Mouse (Mus musculus) layer of hippocampus, postnatal 36 days (tissue): ENCODE data around the gene Fam161b. TPM values are rescaled to one million over a fixed set of nuclear protein-coding genes. Genes with fewer than 3 reads are reported as not detected.
"Not testable (repeated sequence)": the region's sequence is repeated elsewhere in the genome, so short reads cannot be mapped to it uniquely, and the experiment has no call there.

Experiments
- DNase-seq, 2 experiments: peaks; one replicate each; pipeline ENCODE4 v3.0.0; 2022
- total RNA-seq, 2 experiments: library from RNA; stranded (reverse); gene quantifications; 2 replicates each; pipeline ENCODE4 v1.2.3; 2021

Fam161b gene
- total RNA-seq, 2 experiments from 2014 or later = 11.1 to 12.1 TPM

DNA sequence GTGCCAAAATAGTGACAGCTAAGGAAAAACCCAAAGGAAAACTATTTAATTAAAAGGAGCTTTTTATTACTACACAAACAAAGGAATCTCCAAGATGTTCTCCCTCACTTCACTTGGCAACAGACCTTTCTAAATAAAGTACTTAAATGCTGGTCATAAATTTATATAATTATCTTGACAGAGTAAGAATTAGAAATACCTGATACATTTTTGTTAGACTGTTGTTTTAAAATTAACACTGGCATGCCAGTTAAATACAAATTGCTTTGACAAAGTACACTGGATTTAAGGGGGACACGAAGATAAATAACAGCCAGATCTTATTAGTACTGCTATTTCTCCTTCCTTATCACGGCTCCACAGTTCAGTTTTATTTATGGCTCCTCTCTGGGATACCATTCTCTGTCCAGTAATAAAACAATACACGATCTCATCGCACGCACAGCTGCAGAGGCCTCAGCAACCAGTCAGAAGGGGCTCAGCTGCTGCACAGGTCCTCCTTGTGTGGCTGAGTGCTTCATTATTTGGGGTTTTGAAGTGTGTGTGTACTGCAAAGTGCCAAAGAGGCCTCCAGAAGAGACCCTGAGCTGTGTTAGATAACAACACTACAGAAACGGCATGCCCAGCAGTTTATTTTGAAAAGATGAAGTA, 12.3 kb upstream of the Fam161b start:
- no peak for DNase-seq

DNA sequence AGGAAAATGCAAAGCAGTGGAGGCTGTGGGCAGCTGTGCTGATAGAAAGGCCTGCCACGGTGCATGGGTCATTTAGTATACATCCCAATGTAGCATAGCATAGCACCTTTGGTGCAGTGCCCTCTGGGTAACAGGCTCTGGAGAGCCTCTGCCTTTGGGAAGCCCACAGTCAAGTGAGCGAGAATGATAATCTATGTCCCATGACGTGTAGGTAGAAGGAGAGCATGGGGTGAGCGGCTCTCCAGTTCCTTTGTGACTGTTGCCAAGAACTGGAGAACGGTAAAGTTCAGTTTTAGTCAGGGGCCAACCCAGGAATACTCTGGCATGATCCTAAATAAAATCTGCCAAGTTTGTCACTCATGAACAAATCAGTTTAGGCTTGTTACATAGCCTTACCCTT, 10.0 kb upstream of the Fam161b start:
- no peak for DNase-seq

DNA sequence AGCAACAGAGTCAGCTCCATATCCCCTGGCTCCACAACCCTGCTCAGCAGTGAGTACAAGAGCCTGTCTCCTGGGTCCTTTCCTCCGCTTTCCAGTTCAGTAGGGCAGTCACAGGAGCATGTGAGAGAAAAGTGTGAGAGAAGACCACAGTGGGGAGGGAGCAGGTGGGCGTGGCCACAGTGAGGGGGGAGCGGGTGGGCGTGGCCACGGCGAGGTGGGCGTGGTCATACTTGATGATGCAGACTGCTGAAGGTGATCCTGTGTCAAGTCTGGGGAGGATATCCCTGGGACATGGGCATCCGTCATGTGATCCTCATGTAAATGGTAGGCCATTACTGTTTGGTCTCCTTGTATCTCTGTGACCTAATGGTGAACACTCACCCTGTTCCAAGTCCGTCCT, 5.3 kb upstream of the Fam161b start:
- no peak for DNase-seq

DNA sequence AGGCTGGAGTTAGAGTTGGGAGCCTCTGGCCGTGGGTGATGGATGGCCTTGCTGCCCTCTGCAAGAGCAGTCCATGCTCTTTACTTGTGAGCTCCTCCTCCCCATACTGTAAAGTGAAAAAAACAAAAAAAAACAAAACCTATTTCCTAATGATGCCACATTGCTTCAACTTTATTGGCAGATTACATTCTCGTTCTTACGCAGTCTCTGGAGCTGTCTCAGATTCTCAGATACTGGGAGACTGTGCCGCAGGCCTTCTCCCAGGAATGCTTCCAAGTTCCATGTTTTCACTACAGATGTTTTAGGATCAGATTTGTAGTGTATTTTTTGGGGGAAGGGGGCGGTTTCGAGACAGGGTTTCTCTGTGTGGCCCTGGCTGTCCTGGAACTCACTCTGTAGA, 3.5 kb upstream of the Fam161b start:
- DNase-seq = no peak

DNA sequence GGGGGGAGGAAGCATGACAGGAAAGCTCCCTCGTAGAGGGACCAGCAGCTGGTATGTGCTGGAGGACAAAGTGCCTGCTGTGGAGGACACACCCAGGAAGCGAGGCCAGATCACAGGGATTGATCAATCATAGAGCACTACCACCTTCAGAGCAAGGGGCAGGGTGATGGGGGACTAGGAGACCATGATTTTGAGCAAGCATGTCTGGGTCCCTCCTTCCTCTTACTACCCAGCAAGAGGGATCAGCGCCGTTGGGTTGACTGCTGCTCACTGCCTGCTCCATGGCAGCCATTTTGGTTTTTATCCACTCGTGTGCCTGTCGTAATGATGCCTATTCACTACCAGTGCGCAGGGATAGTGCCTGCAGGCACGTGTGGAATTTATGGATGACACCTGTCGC, 2.7 kb upstream of the Fam161b start:
- DNase-seq = no peak

DNA sequence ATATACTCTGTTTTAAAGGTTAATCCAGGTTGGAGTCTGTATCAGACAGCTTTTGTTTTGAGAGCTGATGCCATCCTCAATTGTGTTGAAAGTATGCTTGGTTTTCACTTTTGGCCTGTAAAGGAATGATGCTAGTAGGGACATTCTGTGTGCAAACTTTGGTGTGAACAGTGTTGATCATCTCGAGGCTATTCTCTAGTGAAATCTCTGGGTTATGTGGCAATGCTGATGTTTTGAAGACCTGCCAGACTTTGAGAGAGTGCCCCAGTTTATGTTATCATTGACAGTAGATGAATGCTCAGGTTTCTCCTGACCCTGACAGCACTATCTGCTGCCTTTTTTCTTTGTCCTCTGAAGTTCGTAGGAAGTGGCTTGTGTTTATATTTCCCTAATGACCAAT, 1.2 kb upstream of the Fam161b start:
- DNase-seq = no peak

DNA sequence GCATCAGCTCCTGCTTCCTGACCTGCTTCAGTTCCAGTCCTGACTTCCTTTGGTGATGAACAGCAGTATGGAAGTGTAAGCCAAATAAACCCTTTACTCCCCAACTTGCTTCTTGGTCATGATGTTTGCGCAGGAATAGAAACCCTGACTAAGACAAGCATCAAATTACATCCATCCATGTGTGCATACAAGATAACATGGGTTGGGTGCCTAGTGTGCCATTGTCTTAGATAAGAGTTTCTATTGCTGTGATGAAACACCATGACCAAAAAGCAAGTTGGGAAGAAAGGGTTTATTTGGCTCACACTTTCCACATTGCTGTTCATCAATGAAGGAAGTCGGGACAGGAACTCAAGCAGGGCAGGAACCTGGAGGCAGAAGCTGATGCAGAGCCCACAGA, 2.9 kb downstream of the Fam161b start:
- not testable (repeated sequence) for DNase-seq

DNA sequence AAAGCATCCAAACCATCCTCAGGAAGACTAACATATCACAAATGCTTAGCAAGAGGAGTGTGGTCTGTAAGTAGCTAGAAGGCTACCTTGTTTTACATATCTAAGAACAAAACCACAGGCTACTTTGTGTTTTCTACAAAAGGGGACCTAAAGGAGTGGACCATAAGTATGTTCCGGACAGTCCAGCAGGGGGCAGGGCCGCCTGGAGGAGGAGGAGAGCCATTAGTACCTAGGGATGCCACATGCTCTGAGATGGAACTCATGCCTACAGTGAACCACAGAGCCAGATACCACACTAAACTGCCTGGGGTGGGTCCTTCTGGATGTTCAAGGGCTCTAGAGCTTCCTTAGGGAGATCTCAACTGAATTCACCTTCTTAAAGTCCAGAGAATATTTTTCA, 14.4 kb downstream of the Fam161b start:
- no peak for DNase-seq

DNA sequence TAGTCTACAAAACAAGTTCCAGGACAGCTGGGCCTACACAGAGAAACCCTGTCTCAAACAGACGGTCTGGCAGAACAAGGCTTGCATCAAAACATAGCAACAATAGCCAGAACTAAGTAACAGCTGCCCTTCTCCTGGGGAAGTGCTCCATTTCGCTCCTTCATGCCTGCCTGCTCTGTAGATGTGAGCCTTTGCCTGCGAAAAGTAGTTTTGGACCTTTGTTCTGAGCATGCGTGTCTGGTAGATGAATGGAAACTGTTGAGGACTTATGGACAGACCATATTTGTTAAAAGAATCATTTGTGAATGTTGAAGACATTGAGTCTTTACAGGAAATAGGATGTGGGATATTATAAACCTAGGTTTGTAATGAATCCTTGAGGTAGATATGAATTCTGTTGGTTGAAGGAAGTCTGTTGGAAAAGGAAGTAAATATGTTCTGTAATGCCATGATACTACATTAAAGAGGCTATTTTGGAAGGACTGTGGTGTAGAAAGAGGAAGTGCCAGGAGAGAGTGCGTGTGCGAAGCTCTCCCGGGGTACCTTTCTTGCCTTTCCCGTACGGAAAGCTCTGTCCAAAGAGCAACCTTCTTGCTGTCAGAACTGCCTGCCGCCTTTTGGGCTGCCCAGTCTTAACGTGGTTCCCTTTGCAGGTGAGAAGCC, 24.5 kb downstream of the Fam161b start:
- DNase-seq = no peak

DNA sequence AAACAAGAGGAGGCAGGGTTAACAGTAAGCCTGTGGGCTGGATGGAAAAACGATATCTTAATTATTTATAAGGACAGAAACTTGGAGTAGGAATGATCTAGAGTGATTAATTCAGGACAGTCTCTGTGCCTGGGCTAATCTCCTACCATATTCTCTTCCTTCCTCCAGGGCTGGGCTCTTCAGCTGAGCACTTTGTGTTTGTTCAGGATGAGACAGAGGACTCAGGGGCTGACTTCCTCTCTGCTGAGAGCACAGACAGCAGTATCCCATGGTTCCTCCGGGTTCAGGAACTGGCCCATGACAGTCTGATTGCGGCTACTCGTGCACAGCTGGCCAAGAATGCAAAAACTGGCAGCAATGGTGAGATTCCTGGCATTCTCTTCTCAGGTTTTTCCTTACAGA, 34.5 kb downstream of the Fam161b start:
- DNase-seq = no peak

DNA sequence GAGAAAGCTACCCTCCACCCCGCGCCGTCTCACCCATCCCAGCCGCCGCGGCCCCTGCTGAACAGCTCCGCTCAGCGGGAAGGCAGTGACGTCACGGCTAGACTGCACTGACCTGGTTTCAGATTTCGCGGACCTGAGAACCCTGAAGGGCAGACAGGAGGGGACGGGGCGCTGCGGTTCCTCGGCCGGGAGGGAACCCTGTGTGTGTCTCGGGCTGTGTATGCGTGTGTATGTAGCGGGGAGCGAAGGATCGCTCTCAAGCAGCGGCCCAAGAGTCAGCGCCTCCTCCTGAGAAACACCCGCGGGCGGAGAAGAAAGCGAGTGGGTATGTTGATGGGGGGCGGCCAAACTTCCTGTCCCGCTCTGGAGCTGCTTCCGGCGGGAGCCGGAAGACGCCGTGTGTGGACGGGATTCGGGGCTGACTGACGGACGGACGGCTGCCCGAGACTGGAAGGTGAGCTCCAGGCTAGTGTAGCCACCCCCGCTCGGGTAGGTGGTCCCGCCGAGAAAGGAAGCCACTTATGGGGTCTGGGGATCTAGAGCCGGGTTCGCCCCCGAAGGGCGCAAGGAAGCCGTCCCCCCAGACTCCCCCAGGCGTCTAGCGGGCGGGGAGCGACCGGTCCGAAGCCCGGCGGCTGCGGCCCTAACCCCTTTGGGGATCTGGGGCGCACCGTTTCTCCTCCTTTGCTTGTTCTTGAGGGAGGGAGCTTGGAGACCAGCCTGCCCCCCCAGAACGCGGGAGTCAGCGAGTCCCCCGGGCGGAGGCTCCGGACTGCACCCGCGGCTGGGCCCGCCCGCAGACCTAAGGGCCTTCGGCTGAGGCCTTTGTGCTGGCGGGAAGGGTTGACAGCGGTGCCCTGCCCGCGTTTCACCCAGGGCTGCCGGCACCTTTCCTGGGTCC, 44.7 kb downstream of the Fam161b start, which contains the start of gene Zfp410:
Gene Zfp410, plus strand, starts transcription at position 132 of the 901 bp plus-strand sequence.
- DNase-seq = peak; percentile 79 to 81

DNA sequence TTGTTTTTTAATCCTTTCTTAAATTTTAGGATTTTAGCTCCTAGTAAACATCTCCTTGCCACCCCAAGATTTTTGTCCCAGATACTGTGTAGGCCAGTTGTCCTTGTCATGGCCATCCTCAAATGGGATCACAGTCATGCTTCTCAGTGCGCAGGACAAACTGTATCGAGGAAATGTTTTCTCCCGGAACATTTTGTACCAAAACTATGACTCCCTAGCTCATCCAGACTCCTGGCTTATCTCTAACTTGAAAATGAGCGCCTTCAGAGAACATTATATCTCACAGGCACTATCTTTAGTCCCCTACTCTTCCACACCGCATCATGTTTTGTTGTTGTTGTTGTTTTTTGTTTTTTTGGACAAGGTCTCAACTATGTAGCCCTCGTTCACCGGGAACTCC, 45.6 kb downstream of the Fam161b start:
- no peak for DNase-seq

DNA sequence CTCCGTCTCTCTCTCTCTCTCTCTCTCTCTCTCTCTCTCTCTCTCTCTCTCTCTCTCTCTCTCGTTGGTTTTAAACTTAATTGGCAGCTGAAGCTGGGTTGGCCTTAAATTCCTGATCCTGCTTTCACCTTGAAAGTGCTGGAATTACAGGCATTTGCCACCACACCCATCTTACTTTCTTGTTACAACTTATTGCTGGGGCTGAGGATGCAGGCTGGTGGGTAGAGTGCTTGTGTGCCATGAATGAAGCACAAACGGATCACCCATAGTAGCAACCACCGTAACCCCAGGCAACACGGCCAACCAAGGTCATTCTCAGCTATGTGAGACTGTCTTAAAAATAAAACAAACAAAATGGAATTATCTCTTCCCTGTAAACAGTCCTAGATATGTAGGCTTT, 50.3 kb downstream of the Fam161b start:
- no peak for DNase-seq

DNA sequence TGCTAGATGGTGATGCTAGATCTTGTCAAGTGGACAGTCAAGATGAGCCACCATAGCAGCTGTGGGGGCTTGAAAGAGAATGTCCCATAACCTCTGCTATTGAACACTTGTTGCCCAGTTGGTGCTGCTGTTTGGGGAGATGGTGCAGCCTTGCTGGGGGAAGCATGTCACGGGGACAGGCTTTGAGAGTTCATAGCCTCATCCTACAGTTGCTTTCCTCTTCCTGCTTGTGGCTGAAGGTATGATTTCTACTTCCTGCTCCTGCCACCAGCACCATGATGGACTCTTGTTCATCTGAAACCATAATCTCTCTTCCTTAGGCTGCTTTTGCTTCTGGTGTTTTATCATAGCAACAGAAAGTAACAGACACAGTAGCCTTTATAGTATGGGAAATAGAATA, 57.1 kb downstream of the Fam161b start:
- no peak for DNase-seq

DNA sequence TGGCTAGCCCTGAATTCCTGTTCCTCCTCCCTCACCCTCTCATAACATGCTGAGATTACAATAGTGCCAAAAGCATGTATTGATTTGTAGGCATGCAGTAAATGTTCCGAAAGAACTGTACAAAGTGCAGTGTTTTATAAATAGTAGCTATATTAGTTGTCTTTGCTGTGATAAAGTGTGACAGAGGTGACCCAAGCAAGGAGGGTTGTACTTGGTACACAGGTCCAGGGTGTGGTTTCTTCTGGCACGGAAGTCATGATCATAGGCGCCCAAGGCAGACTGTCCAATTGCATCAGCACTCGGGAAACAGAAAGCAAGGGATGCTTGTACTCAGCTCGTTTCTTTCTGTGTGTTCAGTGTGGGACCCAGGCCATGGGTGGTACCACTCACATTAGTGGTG, 57.5 kb downstream of the Fam161b start:
- DNase-seq = no peak

DNA sequence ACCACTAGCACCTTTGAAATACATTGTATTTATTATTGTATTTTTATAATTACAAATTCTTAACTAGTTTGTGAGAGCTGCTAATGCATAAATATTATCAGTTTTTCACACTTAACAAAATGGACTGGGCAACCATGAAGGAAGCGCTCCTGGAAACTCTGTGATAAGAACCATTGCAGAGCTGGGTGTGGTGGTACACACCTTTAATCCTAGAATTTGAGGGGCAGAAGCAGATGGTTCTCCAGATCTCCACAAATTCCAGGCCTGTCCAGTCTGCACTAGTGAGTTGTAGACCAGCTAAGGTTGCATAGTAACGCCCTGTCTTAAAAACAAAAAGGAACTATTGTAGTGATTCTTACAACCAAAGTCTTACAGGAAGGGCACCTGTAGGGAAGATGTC, 62.4 kb downstream of the Fam161b start:
- no peak for DNase-seq

DNA sequence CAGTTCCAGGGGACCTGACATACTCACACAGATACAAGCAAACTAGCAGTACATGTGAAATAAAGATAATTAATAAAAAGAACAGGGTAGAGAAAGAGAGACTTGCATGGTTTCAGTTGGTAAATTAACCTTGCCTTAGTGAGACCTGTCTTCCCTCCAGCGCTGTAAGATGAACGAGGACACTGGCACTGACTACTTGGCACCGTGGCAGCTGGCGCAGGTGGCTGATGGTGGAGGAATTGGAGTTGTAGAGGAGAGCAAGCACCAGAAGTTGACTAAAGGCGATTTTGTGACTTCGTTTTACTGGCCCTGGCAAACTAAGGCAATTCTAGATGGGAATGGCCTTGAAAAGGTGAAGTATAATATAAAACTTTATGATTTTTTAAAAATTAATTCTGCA, 63.8 kb downstream of the Fam161b start:
- no peak for DNase-seq

Other genes starting within 250 kb of the Fam161b start
- 100 to 1,000 TPM; 104 to 112 TPM for gene Dnal1, start 247.5 kb downstream of the Fam161b start, total RNA-seq
- 1 to 10 TPM; 2.3 to 2.8 TPM for gene Pnma1, start 213.3 kb downstream of the Fam161b start, total RNA-seq
- gene Elmsan1, start 143.0 kb downstream of the Fam161b start, total RNA-seq = 10 to 100 TPM; 21.0 to 24.1 TPM
- gene Ptgr2, start 76.6 kb downstream of the Fam161b start, total RNA-seq = 10 to 100 TPM; 38.2 to 40.3 TPM
- 10 to 100 TPM; 38.5 to 42.4 TPM for gene Zfp410, start 45.0 kb downstream of the Fam161b start, total RNA-seq
- gene Coq6, start 176 bp downstream of the Fam161b start, total RNA-seq = 10 to 100 TPM; 24.6 to 25.3 TPM
- 10 to 100 TPM; 22.9 to 25.2 TPM for gene Entpd5, start 47.2 kb upstream of the Fam161b start, total RNA-seq
- gene Bbof1, start 47.2 kb upstream of the Fam161b start, total RNA-seq = 10 to 100 TPM; 12.4 to 12.5 TPM
- gene Rnf113a2, start 55.4 kb upstream of the Fam161b start, total RNA-seq = 10 to 100 TPM; 13.9 to 14.9 TPM
- 10 to 100 TPM; 45.7 to 45.8 TPM for gene Aldh6a1, start 89.2 kb upstream of the Fam161b start, total RNA-seq
- gene Lin52, start 89.6 kb upstream of the Fam161b start, total RNA-seq = 10 to 100 TPM; 22.6 to 24.1 TPM
- under 1 TPM in 1 of 2 experiments, not detected in 1; 0.12 TPM for gene Vsx2, start 207.9 kb upstream of the Fam161b start, total RNA-seq